ENCODE assay signal across 8 mouse cellular contexts in genomic region chr6:113690400-113691083, GRCm38 (mm10). TPM values are rescaled to one million over a fixed set of nuclear protein-coding genes. Genes with fewer than 3 reads are reported as not detected.
DNase-seq lines count a peak whose midpoint lies in the region; ATAC-seq and TF ChIP-seq lines count a peak whose summit lies in the region.

No protein-coding gene starts in this region.

- H3K9ac ChIP-seq in heart, embryonic 13.5 days: peak overlapping the region; percentile 76

- peaks cover 59% of the 10 kb centered on the region for H3K4me1 ChIP-seq in heart, embryonic 13.5 days
- peaks cover 69% of the 10 kb centered on the region for H3K4me1 ChIP-seq in megakaryocyte, embryonic 14.5 days
- peaks cover 10% of the 10 kb centered on the region for H3K4me1 ChIP-seq in testis, adult 2 months (ENCODE audit: control insufficient read depth, insufficient read depth, low read length)

- TF ChIP-seq POLR2A in testis, adult 2 months (IDR thresholded peaks at IDR 0.05; ENCODE audit: control insufficient read depth, low read depth, low read length): no peak

- DNase-seq in gastrocnemius, postnatal 10 days: peak; percentile 26
- no peak for DNase-seq in gastrocnemius, adult 8-10 months (ENCODE audit: low spot score in 2 of 2)
- peak; percentile 87 for DNase-seq in c-Kit-positive CD71-positive TER-119-positive erythroid progenitor cells, embryonic 14.5 days (ENCODE audit: low spot score)
- peak; percentile 93 for DNase-seq in kidney, postnatal 14 days

- ATAC-seq in heart, embryonic 13.5 days (ENCODE audit: extremely low read depth, insufficient number of reproducible peaks, low FRiP score, low TSS enrichment): peak; percentile 67
- no peak for ATAC-seq in frontal cortex, adult (ENCODE audit: low TSS enrichment)

- H3K36me3 ChIP-seq in heart, embryonic 13.5 days: peaks cover 11% of the 10 kb centered on the region
- peaks cover 11% of the 10 kb centered on the region for H3K36me3 ChIP-seq in megakaryocyte, embryonic 14.5 days (replicated peaks; ENCODE audit: low read length)
- no peaks in the 10 kb centered on the region for H3K36me3 ChIP-seq in testis, adult 2 months (ENCODE audit: control insufficient read depth, insufficient read depth, low read length)

- H3K9me3 ChIP-seq in heart, embryonic 13.5 days: no peaks in the 10 kb centered on the region
- no peaks in the 10 kb centered on the region for H3K9me3 ChIP-seq in megakaryocyte, embryonic 14.5 days

- TF ChIP-seq CTCF in testis, adult 2 months (IDR thresholded peaks at IDR 0.05; ENCODE audit: control insufficient read depth, insufficient read depth, insufficient replicate concordance, low read depth, low read length): no peak

- WGBS in heart, embryonic 13.5 days: under 1% methylated on average over 14 of the region's 14 CpGs

- H3K27ac ChIP-seq in heart, embryonic 13.5 days (replicated peaks): peak overlapping the region; percentile 94
- peak overlapping the region; percentile 51 for H3K27ac ChIP-seq in testis, adult 2 months (ENCODE audit: control insufficient read depth, insufficient read depth, low read depth, low read length)

- peak overlapping the region; percentile 38 for H3K4me3 ChIP-seq in heart, embryonic 13.5 days
- peak overlapping the region; percentile 88 for H3K4me3 ChIP-seq in megakaryocyte, embryonic 14.5 days (replicated peaks)
- no peak overlapping the region; the same call in 1 of the 2 replicates for H3K4me3 ChIP-seq in testis, adult 2 months (ENCODE audit: control insufficient read depth, low read depth, low read length)

- peak overlapping the region; percentile 66 for H3K4me2 ChIP-seq in heart, embryonic 13.5 days

- no peaks in the 10 kb centered on the region for H3K27me3 ChIP-seq in heart, embryonic 13.5 days (replicated peaks)
- H3K27me3 ChIP-seq in megakaryocyte, embryonic 14.5 days (replicated peaks): no peaks in the 10 kb centered on the region
- no peaks in the 10 kb centered on the region for H3K27me3 ChIP-seq in testis, adult 2 months (ENCODE audit: control insufficient read depth, insufficient read depth, low read length)

RNA-seq across cellular contexts. Expression of gene Tatdn2, which starts 6.3 kb away (rescaled TPM):
- 10 to 100 TPM; 36.1 to 37.8 TPM for total RNA-seq in gastrocnemius, postnatal 10 days (2021)
- 10 to 100 TPM; 41.0 to 65.6 (median 53.0) TPM for total RNA-seq in gastrocnemius, adult 8-10 months (2022)
- 0.52 and 0.65 TPM in 2 replicates for polyA plus RNA-seq in heart, embryonic 13.5 days (2015; fragmentation: Nextera tagmentation; extraction: Ambion mirVana)
- polyA plus RNA-seq in megakaryocyte, embryonic 14.5 days (2012; ENCODE audit: insufficient read depth, low replicate concordance): 10.1 and 13.2 TPM in 2 replicates
- polyA plus RNA-seq in testis, adult 2 months (2012; rRNA removed): 14.2 and 15.9 TPM in 2 replicates

RNA-seq across cellular contexts. Expression of gene Ghrl, which starts 29.1 kb away (rescaled TPM):
- total RNA-seq in gastrocnemius, postnatal 10 days (2021): not detected
- not detected for total RNA-seq in gastrocnemius, adult 8-10 months (2022)
- polyA plus RNA-seq in heart, embryonic 13.5 days (2015; fragmentation: Nextera tagmentation; extraction: Ambion mirVana): not detected in 2 replicates
- 2.5 TPM in 1 of 2 replicates, not detected in the other for polyA plus RNA-seq in megakaryocyte, embryonic 14.5 days (2012; ENCODE audit: insufficient read depth, low replicate concordance)
- 108 and 119 TPM in 2 replicates for polyA plus RNA-seq in testis, adult 2 months (2012; rRNA removed)

RNA-seq across cellular contexts. Expression of gene Sec13, which starts 50.0 kb away (rescaled TPM):
- total RNA-seq in gastrocnemius, postnatal 10 days (2021): 10 to 100 TPM; 84.8 to 92.2 TPM
- total RNA-seq in gastrocnemius, adult 8-10 months (2022): 10 to 100 TPM; 71.3 to 73.9 (median 71.7) TPM
- 200 and 215 TPM in 2 replicates for polyA plus RNA-seq in heart, embryonic 13.5 days (2015; fragmentation: Nextera tagmentation; extraction: Ambion mirVana)
- polyA plus RNA-seq in megakaryocyte, embryonic 14.5 days (2012; ENCODE audit: insufficient read depth, low replicate concordance): 10.4 and 37.7 TPM in 2 replicates
- 113 and 114 TPM in 2 replicates for polyA plus RNA-seq in testis, adult 2 months (2012; rRNA removed)

RNA-seq across cellular contexts. Expression of gene Irak2, which starts 52.3 kb away (rescaled TPM):
- total RNA-seq in gastrocnemius, postnatal 10 days (2021): 1 to 10 TPM; 6.3 to 7.2 TPM
- 1 to 10 TPM; 3.3 to 7.4 (median 4.7) TPM for total RNA-seq in gastrocnemius, adult 8-10 months (2022)
- polyA plus RNA-seq in heart, embryonic 13.5 days (2015; fragmentation: Nextera tagmentation; extraction: Ambion mirVana): 5.2 and 6.2 TPM in 2 replicates
- polyA plus RNA-seq in megakaryocyte, embryonic 14.5 days (2012; ENCODE audit: insufficient read depth, low replicate concordance): 31.8 and 48.4 TPM in 2 replicates
- 2.4 and 3.3 TPM in 2 replicates for polyA plus RNA-seq in testis, adult 2 months (2012; rRNA removed)

Comparison
In these comparisons a context has a peak if more than half of its experiments do, and no peak if none do; other contexts are left out.
1. DNase-seq: peak in gastrocnemius, postnatal 10 days (single experiment), c-Kit-positive CD71-positive TER-119-positive erythroid progenitor cells, embryonic 14.5 days (single experiment) and kidney, postnatal 14 days (single experiment); none in gastrocnemius, adult 8-10 months (0 of 2).
2. RNA of gene Ghrl, which starts 29.1 kb away (polyA plus RNA-seq): 108 to 119 TPM in testis, adult 2 months; 2.5 TPM in megakaryocyte, embryonic 14.5 days and not detected in heart, embryonic 13.5 days; every median in the first group is over 10 times any median in the second.